Mouse (Mus musculus): ENCODE data around the gene Gm49318.

DNA sequence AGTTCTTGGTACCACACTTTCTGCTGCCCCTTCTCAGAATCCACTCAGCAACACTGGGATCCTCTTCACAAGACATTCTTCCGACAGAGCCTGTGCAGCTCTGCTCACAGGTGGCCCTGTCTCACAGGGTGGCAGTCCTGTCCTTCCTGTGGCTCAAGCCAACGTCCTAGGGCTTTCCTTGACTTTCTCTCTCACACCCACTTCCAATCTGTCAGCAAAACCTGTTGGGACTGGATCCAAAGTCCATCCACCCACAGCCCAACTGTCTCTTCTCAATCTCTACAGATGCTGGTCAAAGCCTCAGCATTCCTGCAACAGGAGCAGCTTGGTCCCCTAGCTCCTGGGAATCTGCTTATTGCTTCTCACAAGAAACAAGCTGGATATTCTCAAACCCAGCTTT, 9.7 kb downstream of the Gm49318 start:
- TF ChIP-seq GATA1 (IDR thresholded peaks at IDR 0.05; ENCODE audit: borderline replicate concordance, low read length) (no peak), FLI1 (IDR thresholded peaks at IDR 0.05; ENCODE audit: low read length) (no peak)

All from megakaryocyte, embryonic 14.5 days (primary cell).